Mouse (Mus musculus): ENCODE measurements around the gene Hist3h2ba.

DNA sequence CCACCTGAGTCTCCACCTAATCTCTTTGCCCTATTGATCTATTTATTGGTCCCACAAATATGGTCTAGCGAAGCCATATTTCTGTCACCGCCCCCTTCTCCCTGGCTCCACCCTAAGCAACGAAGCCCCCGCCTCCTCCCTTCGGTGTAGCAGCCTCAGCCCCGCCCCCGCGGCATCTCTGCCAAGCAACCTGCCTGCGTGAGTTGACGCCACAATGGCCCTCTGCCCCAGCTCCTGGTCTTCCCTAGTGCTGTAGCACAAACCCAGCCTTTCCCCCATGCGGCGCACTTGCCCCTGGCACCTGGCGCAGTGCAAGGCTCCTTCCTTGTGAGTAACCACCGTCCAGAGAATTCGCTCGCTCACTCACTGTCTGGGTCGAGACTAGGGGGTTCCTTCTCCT is 14.8 kb downstream of the Hist3h2ba start:
- TF ChIP-seq CTCF (IDR thresholded peaks at IDR 0.05; ENCODE audit: low read depth, low read length): no peak
- no peak for TF ChIP-seq GATA2 (IDR thresholded peaks at IDR 0.05; ENCODE audit: borderline replicate concordance, low read depth, low read length)

Measured in G1E (cell line).